Mouse (Mus musculus) forebrain, postnatal 0 days (tissue): Measurements from ENCODE around the gene Maml3. TPM values are rescaled to one million over a fixed set of nuclear protein-coding genes. Genes with fewer than 3 reads are reported as not detected.

ENCODE experiments used
- ATAC-seq: fragments of 200-750 bp; cut with Nextera tagmentation; 2 replicates; pipeline ENCODE4 v1.8.0; 2017; ENCODE audit warnings: mild to moderate bottlenecking, moderate library complexity
- DNase-seq: peaks from one replicate; pipeline ENCODE4 v3.0.0-alpha.2; 2015
- H3K27ac ChIP-seq: fragments of 300-500 bp; sonication (generic); 2 replicates; pipeline ENCODE4 v1.5.1; 2014; ENCODE audit warnings: low read depth, mild to moderate bottlenecking, antibody characterized with exemption, low read length, moderate library complexity, mixed read lengths
- H3K27me3 ChIP-seq: fragments of 300-500 bp; sonication (generic); 2 replicates; pipeline ENCODE4 v1.6.1; 2014; ENCODE audit warnings: mild to moderate bottlenecking, low read length, mixed read lengths; ENCODE audit not compliant: insufficient read depth
- H3K36me3 ChIP-seq: fragments of 300-500 bp; sonication (generic); 2 replicates; pipeline ENCODE4 v1.6.1; 2014; ENCODE audit warnings: mild to moderate bottlenecking, moderate library complexity; ENCODE audit not compliant: insufficient read depth
- H3K4me1 ChIP-seq: fragments of 300-500 bp; sonication (generic); 2 replicates; pipeline ENCODE4 v1.6.1; 2014; ENCODE audit warnings: antibody characterized with exemption; ENCODE audit not compliant: insufficient read depth
- H3K4me2 ChIP-seq: fragments of 300-500 bp; sonication (generic); 2 replicates; pipeline ENCODE4 v1.6.1; 2014; ENCODE audit warnings: low read depth, mild to moderate bottlenecking, moderate library complexity
- H3K4me3 ChIP-seq: fragments of 300-500 bp; sonication (generic); 2 replicates; pipeline ENCODE4 v1.5.1; 2014; ENCODE audit warnings: low read depth, low read length, mixed read lengths
- H3K9ac ChIP-seq: fragments of 300-500 bp; sonication (generic); 2 replicates; pipeline ENCODE4 v1.6.1; 2014; ENCODE audit warnings: mild to moderate bottlenecking
- H3K9me3 ChIP-seq: fragments of 300-500 bp; sonication (generic); 2 replicates; pipeline ENCODE4 v1.6.1; 2016; ENCODE audit warnings: low read length
- CTCF ChIP-seq: sonication (generic); IDR thresholded peaks from 2 replicates; pipeline ENCODE4 v1.5.1; 2016; ENCODE audit warnings: antibody characterized with exemption, control low read depth, low read depth
- WGBS: fragments of 180-500 bp; shearing (Covaris S2); extraction: QIAGEN DNeasy Blood & Tissue Kit; methylation state at CpG from one replicate; pipeline ENCODE4 v1.1.7; 2014; 5-methylcytosine and 5-hydroxymethylcytosine counted together
- polyA plus RNA-seq: library from polyadenylated mRNA; unstranded; fragments of >200 nt; fragmentation: Nextera tagmentation; extraction: Ambion mirVana; gene quantifications from 2 replicates; pipeline ENCODE4 v1.2.1, GENCODE M21; 2015
- total RNA-seq: library from RNA; depleted of rRNA; stranded (reverse); fragments of >200 nt; gene quantifications from 2 replicates; pipeline ENCODE4 v1.2.3, GENCODE M21; 2014

The Maml3 gene
- total and polyA plus RNA-seq, 2 experiments from 2014 or later, result 3.1 to 14.9 TPM

- no peak overlapping the region for H3K27ac ChIP-seq
- no peaks in the 10 kb centered on the region for H3K27me3 ChIP-seq
- no peak overlapping the region for H3K9ac ChIP-seq
- 57% methylated on average over 7 of the region's 7 CpGs for WGBS
- no peaks in the 10 kb centered on the region for H3K9me3 ChIP-seq
- ATAC-seq (no peak), DNase-seq (no peak)
- TF ChIP-seq CTCF, result no peak
- H3K4me1 ChIP-seq, result no peaks in the 10 kb centered on the region
- no peak overlapping the region for H3K4me3 ChIP-seq
- H3K4me2 ChIP-seq, result no peak overlapping the region
- H3K36me3 ChIP-seq, result no peaks in the 10 kb centered on the region
Observed at GRCm38 (mm10) chr3:51853610-51854009, 251.3 kb downstream of the Maml3 start.

GRCm38 (mm10) chr3:51852692-51853091 lies 252.2 kb downstream of the Maml3 start:
- Histone ChIP-seq H3K4me3 (no peak overlapping the region), H3K4me1 (no peaks in the 10 kb centered on the region), H3K27ac (no peak overlapping the region), H3K27me3 (no peaks in the 10 kb centered on the region), H3K9ac (no peak overlapping the region), H3K9me3 (no peaks in the 10 kb centered on the region), H3K4me2 (no peak overlapping the region), H3K36me3 (no peaks in the 10 kb centered on the region)
- DNase-seq (no peak), ATAC-seq (no peak)
- peak; percentile 24; the same call in 1 of the 2 replicates for TF ChIP-seq CTCF
- 81% methylated on average over 3 of the region's 3 CpGs for WGBS

GRCm38 (mm10) chr3:51851596-51851995 lies 253.3 kb downstream of the Maml3 start:
- ATAC-seq (peak; percentile 34; the same call in 1 of the 2 replicates), DNase-seq (peak; percentile 37)
- Histone ChIP-seq H3K4me3 (no peak overlapping the region), H3K9me3 (no peaks in the 10 kb centered on the region), H3K27me3 (no peaks in the 10 kb centered on the region), H3K4me2 (no peak overlapping the region), H3K4me1 (no peaks in the 10 kb centered on the region), H3K36me3 (no peaks in the 10 kb centered on the region), H3K27ac (no peak overlapping the region), H3K9ac (no peak overlapping the region)
- 51% methylated on average over 7 of the region's 7 CpGs for WGBS
- TF ChIP-seq CTCF, result no peak

GRCm38 (mm10) chr3:51849462-51849861 lies 255.4 kb downstream of the Maml3 start:
- ATAC-seq, result no peak
- H3K4me1 ChIP-seq, result no peaks in the 10 kb centered on the region

GRCm38 (mm10) chr3:51847262-51847661 lies 257.6 kb downstream of the Maml3 start:
- TF ChIP-seq CTCF, result no peak
- no peaks in the 10 kb centered on the region for H3K4me1 ChIP-seq
- no peak overlapping the region for H3K27ac ChIP-seq
- H3K4me3 ChIP-seq, result no peak overlapping the region
- no peak for ATAC-seq
- no peak overlapping the region for H3K4me2 ChIP-seq
- 93% methylated on average over 4 of the region's 4 CpGs for WGBS
- H3K27me3 ChIP-seq, result no peaks in the 10 kb centered on the region
- H3K9ac ChIP-seq, result no peak overlapping the region
- H3K9me3 ChIP-seq, result no peaks in the 10 kb centered on the region
- DNase-seq, result no peak
- no peaks in the 10 kb centered on the region for H3K36me3 ChIP-seq

More at GRCm38 (mm10) chr3:51849462-51849861, 255.4 kb downstream of the Maml3 start:
- Histone ChIP-seq H3K27ac (no peak overlapping the region), H3K4me2 (no peak overlapping the region), H3K4me3 (no peak overlapping the region), H3K36me3 (no peaks in the 10 kb centered on the region), H3K9ac (no peak overlapping the region), H3K27me3 (no peaks in the 10 kb centered on the region), H3K9me3 (no peaks in the 10 kb centered on the region)
- TF ChIP-seq CTCF, result no peak
- 90% methylated on average over 6 of the region's 6 CpGs for WGBS
- DNase-seq, result no peak

- no peak for TF ChIP-seq CTCF
- no peaks in the 10 kb centered on the region for H3K4me1 ChIP-seq
- no peak for DNase-seq
- H3K9me3 ChIP-seq, result no peaks in the 10 kb centered on the region
- no peak for ATAC-seq
- no peak overlapping the region for H3K9ac ChIP-seq
- no peaks in the 10 kb centered on the region for H3K27me3 ChIP-seq
- no peak overlapping the region for H3K4me2 ChIP-seq
- H3K36me3 ChIP-seq, result no peaks in the 10 kb centered on the region
- H3K27ac ChIP-seq, result no peak overlapping the region
- 85% methylated on average over 9 of the region's 9 CpGs for WGBS
- H3K4me3 ChIP-seq, result no peak overlapping the region
Observed at GRCm38 (mm10) chr3:51844255-51844654, 260.6 kb downstream of the Maml3 start.

GRCm38 (mm10) chr3:51842140-51842539 lies 262.7 kb downstream of the Maml3 start:
- H3K27ac ChIP-seq, result peak overlapping the region; percentile 45; the same call in 1 of the 2 replicates
- H3K27me3 ChIP-seq, result no peaks in the 10 kb centered on the region
- no peaks in the 10 kb centered on the region for H3K9me3 ChIP-seq
- H3K9ac ChIP-seq, result no peak overlapping the region
- no peak overlapping the region for H3K4me2 ChIP-seq
- no peak for ATAC-seq
- WGBS, result 55% methylated on average over 12 of the region's 12 CpGs
- no peak overlapping the region for H3K4me3 ChIP-seq
- no peaks in the 10 kb centered on the region for H3K4me1 ChIP-seq
- TF ChIP-seq CTCF, result no peak
- DNase-seq, result no peak
- no peaks in the 10 kb centered on the region for H3K36me3 ChIP-seq

- H3K36me3 ChIP-seq, result no peaks in the 10 kb centered on the region
- no peak overlapping the region for H3K9ac ChIP-seq
- no peaks in the 10 kb centered on the region for H3K9me3 ChIP-seq
- H3K4me3 ChIP-seq, result no peak overlapping the region
- no peaks in the 10 kb centered on the region for H3K4me1 ChIP-seq
- 45% methylated on average over 12 of the region's 12 CpGs for WGBS
- no peak overlapping the region for H3K27ac ChIP-seq
- TF ChIP-seq CTCF, result no peak
- no peaks in the 10 kb centered on the region for H3K27me3 ChIP-seq
- ATAC-seq (no peak), DNase-seq (no peak)
- H3K4me2 ChIP-seq, result no peak overlapping the region
Observed at GRCm38 (mm10) chr3:51841598-51841997, 263.3 kb downstream of the Maml3 start.
